Mouse (Mus musculus) lung, postnatal 36 days (tissue): ENCODE data around the gene Tmem131l.

ENCODE experiments used
- DNase-seq: peaks from one replicate; pipeline ENCODE4 v3.0.0; 2022; ENCODE audit warnings: mixed read lengths

Gene Tmem131l

DNA sequence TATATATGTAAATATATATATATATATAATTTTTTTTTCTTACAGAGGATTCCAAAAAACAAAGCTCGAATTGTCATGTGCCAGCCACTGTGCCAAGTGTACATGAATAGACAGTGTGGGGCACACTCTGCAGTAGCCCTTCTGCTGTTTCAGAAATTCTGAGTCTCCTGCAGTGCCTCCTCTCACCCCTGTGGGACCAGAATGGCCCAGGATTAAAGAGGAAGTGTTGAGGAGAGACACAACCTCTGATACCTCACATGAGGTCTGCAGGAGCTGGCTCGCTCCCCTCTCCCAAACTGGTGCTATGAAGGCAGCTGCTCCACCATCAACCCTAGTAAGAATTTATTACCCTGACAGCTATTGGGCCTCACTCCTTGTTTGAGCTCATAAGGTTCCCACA is 190.6 kb downstream of the Tmem131l start:
- no peak for DNase-seq
